Mouse (Mus musculus): ENCODE measurements around the gene Lrrc7.

GRCm38 (mm10) chr3:158210657-158211056 is 351.4 kb downstream of the Lrrc7 start:
- no peak for TF ChIP-seq CTCF (IDR thresholded peaks at IDR 0.05; ENCODE audit: insufficient read depth, low read depth, low read length)
- no peak for TF ChIP-seq POLR2A (IDR thresholded peaks at IDR 0.05; ENCODE audit: insufficient read depth, low read depth, low read length)

Measured in olfactory bulb, adult 2 months (tissue).